Mouse (Mus musculus) lung, embryonic 14.5 days (tissue): Measurements from ENCODE around the gene Loxl3. TPM values are rescaled to one million over a fixed set of nuclear protein-coding genes. Genes with fewer than 3 reads are reported as not detected.
A peak's percentile ranks its signal among the peaks of the same experiment; 100 is the strongest.

Experiments
- ATAC-seq: fragments of 200-750 bp; cut with Nextera tagmentation; 2 replicates; pipeline ENCODE4 v1.8.0; 2017; ENCODE audit warnings: mild to moderate bottlenecking, moderate TSS enrichment, moderate library complexity; ENCODE audit not compliant: insufficient read depth
- DNase-seq: peaks from one replicate; pipeline ENCODE4 v3.0.0-alpha.2; 2015
- H3K27ac ChIP-seq: fragments of 300-500 bp; sonication (generic); 2 replicates; pipeline ENCODE4 v1.5.1; 2014; ENCODE audit warnings: low read depth, mild to moderate bottlenecking, moderate library complexity
- H3K27me3 ChIP-seq: fragments of 300-500 bp; sonication (generic); 2 replicates; pipeline ENCODE4 v1.6.1; 2014; ENCODE audit warnings: low read length, control low read depth; ENCODE audit not compliant: insufficient read depth
- H3K36me3 ChIP-seq: fragments of 300-500 bp; sonication (generic); 2 replicates; pipeline ENCODE4 v1.6.1; 2014; ENCODE audit warnings: control low read depth; ENCODE audit not compliant: insufficient read depth
- H3K4me1 ChIP-seq: fragments of 300-500 bp; sonication (generic); 2 replicates; pipeline ENCODE4 v1.6.1; 2014; ENCODE audit warnings: antibody characterized with exemption, control low read depth; ENCODE audit not compliant: insufficient read depth
- H3K4me2 ChIP-seq: fragments of 300-500 bp; sonication (generic); 2 replicates; pipeline ENCODE4 v1.6.1; 2014; ENCODE audit warnings: mild to moderate bottlenecking
- H3K4me3 ChIP-seq: fragments of 300-500 bp; sonication (generic); 2 replicates; pipeline ENCODE4 v1.5.1; 2014; ENCODE audit warnings: low read depth, low read length
- H3K9ac ChIP-seq: fragments of 300-500 bp; sonication (generic); 2 replicates; pipeline ENCODE4 v1.6.1; 2014
- H3K9me3 ChIP-seq: fragments of 300-500 bp; sonication (generic); 2 replicates; pipeline ENCODE4 v1.6.1; 2016; ENCODE audit warnings: low read depth, low read length, control low read depth
- CTCF ChIP-seq: IDR thresholded peaks from 2 replicates; pipeline ENCODE4 v1.5.1; 2016; ENCODE audit warnings: antibody characterized with exemption, low read depth
- WGBS: fragments of 180-500 bp; shearing (Covaris S2); extraction: QIAGEN DNeasy Blood & Tissue Kit; methylation state at CpG from one replicate; pipeline ENCODE4 v1.1.7; 2014; 5-methylcytosine and 5-hydroxymethylcytosine counted together
- polyA plus RNA-seq: library from polyadenylated mRNA; unstranded; fragments of >200 nt; fragmentation: Nextera tagmentation; extraction: Ambion mirVana; gene quantifications from 2 replicates; pipeline ENCODE4 v1.2.1, GENCODE M21; 2014

The Loxl3 gene
- polyA plus RNA-seq, 1 experiment from 2014 or later = 19.5 TPM

GRCm38 (mm10) chr6:82998326-82998725, 35.6 kb upstream of the Loxl3 start:
- H3K27me3 ChIP-seq = no peaks in the 10 kb centered on the region
- no peak overlapping the region for H3K27ac ChIP-seq
- peak; percentile 30 for TF ChIP-seq CTCF
- 68% methylated on average over 4 of the region's 4 CpGs for WGBS
- no peaks in the 10 kb centered on the region for H3K9me3 ChIP-seq
- no peak for ATAC-seq
- no peaks in the 10 kb centered on the region for H3K36me3 ChIP-seq
- H3K4me1 ChIP-seq = peaks cover 5% of the 10 kb centered on the region; the same call in 1 of the 2 replicates
- H3K4me3 ChIP-seq = no peak overlapping the region
- no peak overlapping the region for H3K4me2 ChIP-seq
- no peak overlapping the region for H3K9ac ChIP-seq
- peak; percentile 23 for DNase-seq

- H3K27ac ChIP-seq = peak overlapping the region; percentile 14; the same call in 1 of the 2 replicates
- DNase-seq = peak; percentile 47
These were observed 34.0 kb upstream of the Loxl3 start for GRCm38 (mm10) chr6:82999986-83000385.

GRCm38 (mm10) chr6:83003082-83003481, 30.9 kb upstream of the Loxl3 start:
- H3K27ac ChIP-seq = no peak overlapping the region
- no peaks in the 10 kb centered on the region for H3K9me3 ChIP-seq
- H3K4me1 ChIP-seq = no peaks in the 10 kb centered on the region; the same call in 1 of the 2 replicates
- no peaks in the 10 kb centered on the region for H3K36me3 ChIP-seq
- DNase-seq = no peak
- ATAC-seq = no peak
- no peak overlapping the region for H3K4me2 ChIP-seq
- TF ChIP-seq CTCF = no peak
- 90% methylated on average over 1 of the region's 1 CpGs for WGBS
- H3K4me3 ChIP-seq = no peak overlapping the region
- H3K27me3 ChIP-seq = no peaks in the 10 kb centered on the region
- no peak overlapping the region for H3K9ac ChIP-seq

More at GRCm38 (mm10) chr6:82999986-83000385, 34.0 kb upstream of the Loxl3 start:
- Histone ChIP-seq H3K36me3 (no peaks in the 10 kb centered on the region), H3K4me3 (no peak overlapping the region), H3K4me2 (no peak overlapping the region), H3K9me3 (no peaks in the 10 kb centered on the region), H3K9ac (no peak overlapping the region), H3K4me1 (peaks cover 5% of the 10 kb centered on the region; the same call in 1 of the 2 replicates), H3K27me3 (no peaks in the 10 kb centered on the region)
- no peak for TF ChIP-seq CTCF
- ATAC-seq = no peak
- 58% methylated on average over 8 of the region's 8 CpGs for WGBS

- ATAC-seq (no peak), DNase-seq (no peak)
- Histone ChIP-seq H3K27ac (no peak overlapping the region), H3K9ac (no peak overlapping the region), H3K4me1 (no peaks in the 10 kb centered on the region; the same call in 1 of the 2 replicates), H3K4me2 (no peak overlapping the region), H3K4me3 (no peak overlapping the region), H3K9me3 (no peaks in the 10 kb centered on the region), H3K36me3 (no peaks in the 10 kb centered on the region), H3K27me3 (no peaks in the 10 kb centered on the region)
- 79% methylated on average over 5 of the region's 5 CpGs for WGBS
- TF ChIP-seq CTCF = no peak
These were observed 30.1 kb upstream of the Loxl3 start for GRCm38 (mm10) chr6:83003850-83004249.

GRCm38 (mm10) chr6:83004309-83004708, 29.7 kb upstream of the Loxl3 start:
- DNase-seq (no peak), ATAC-seq (no peak)
- Histone ChIP-seq H3K4me1 (no peaks in the 10 kb centered on the region; the same call in 1 of the 2 replicates), H3K27me3 (no peaks in the 10 kb centered on the region), H3K4me2 (no peak overlapping the region), H3K36me3 (no peaks in the 10 kb centered on the region), H3K9me3 (no peaks in the 10 kb centered on the region), H3K4me3 (no peak overlapping the region), H3K9ac (no peak overlapping the region), H3K27ac (no peak overlapping the region)
- 63% methylated on average over 2 of the region's 2 CpGs for WGBS
- TF ChIP-seq CTCF = no peak

GRCm38 (mm10) chr6:83004872-83005271, 29.1 kb upstream of the Loxl3 start:
- Histone ChIP-seq H3K36me3 (no peaks in the 10 kb centered on the region), H3K4me1 (no peaks in the 10 kb centered on the region; the same call in 1 of the 2 replicates), H3K4me2 (no peak overlapping the region), H3K9ac (no peak overlapping the region), H3K27me3 (no peaks in the 10 kb centered on the region), H3K27ac (0 out of 2 replicates have a peak overlapping the region, but pooled peaks have one; percentile 8), H3K9me3 (no peaks in the 10 kb centered on the region), H3K4me3 (no peak overlapping the region)
- peak; percentile 61 for DNase-seq
- peak; percentile 65; the same call in 1 of the 2 replicates for ATAC-seq
- TF ChIP-seq CTCF = no peak
- WGBS = 47% methylated on average over 7 of the region's 7 CpGs

- no peak for TF ChIP-seq CTCF
- ATAC-seq = no peak
These were observed 28.4 kb upstream of the Loxl3 start for GRCm38 (mm10) chr6:83005444-83006011.

More at GRCm38 (mm10) chr6:83005444-83006011, 28.4 kb upstream of the Loxl3 start:
- Histone ChIP-seq H3K36me3 (no peaks in the 10 kb centered on the region), H3K27ac (0 out of 2 replicates have a peak overlapping the region, but pooled peaks have one; percentile 8), H3K9ac (no peak overlapping the region), H3K4me2 (no peak overlapping the region), H3K27me3 (no peaks in the 10 kb centered on the region), H3K4me1 (peaks cover 5% of the 10 kb centered on the region; the same call in 1 of the 2 replicates), H3K4me3 (no peak overlapping the region), H3K9me3 (no peaks in the 10 kb centered on the region)
- no peak for DNase-seq
- 71% methylated on average over 10 of the region's 10 CpGs for WGBS
